Mouse (Mus musculus) CH12.LX (cell line): Measurements from ENCODE around the gene Gm13539.
"Not testable (repeated sequence)": the region's sequence is repeated elsewhere in the genome, so short reads cannot be mapped to it uniquely, and the experiment has no call there.

ENCODE experiments used
- EP300 ChIP-seq: IDR thresholded peaks from 2 replicates; pipeline ENCODE4 v1.6.1; 2011; ENCODE audit warnings: low read length, improper control_type of control experiment
- MAX ChIP-seq: IDR thresholded peaks from 2 replicates; pipeline ENCODE4 v1.6.1; 2011; ENCODE audit warnings: low read length, improper control_type of control experiment
- MEF2A ChIP-seq: IDR thresholded peaks from 2 replicates; pipeline ENCODE4 v1.6.1; 2014; ENCODE audit warnings: low read depth, mild to moderate bottlenecking, inconsistent platforms, low read length, improper control_type of control experiment, borderline replicate concordance
- MXI1 ChIP-seq: IDR thresholded peaks from 2 replicates; pipeline ENCODE4 v1.6.1; 2011; ENCODE audit warnings: mild to moderate bottlenecking, low read depth, low read length, improper control_type of control experiment

DNA sequence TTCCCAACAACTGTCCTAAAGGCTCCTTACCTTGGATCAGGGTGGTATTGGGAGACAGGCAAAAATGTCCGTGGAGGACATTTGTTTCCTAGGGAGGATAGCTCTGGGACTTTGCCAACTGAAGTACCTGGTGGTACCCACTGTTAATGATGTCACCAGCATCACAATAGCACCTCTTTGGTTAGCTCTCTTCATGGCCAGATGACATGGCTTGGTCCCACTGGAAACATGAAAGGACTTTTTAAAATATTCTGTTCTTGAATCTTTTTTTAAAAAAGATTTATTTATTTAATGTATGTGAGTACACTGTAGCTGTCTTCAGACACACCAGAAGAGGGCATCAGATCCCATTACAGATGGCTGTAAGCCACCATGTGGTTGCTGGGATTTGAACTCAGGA lies 33.7 kb downstream of the Gm13539 start, which contains the start of gene Glt6d1:
- not testable (repeated sequence) for TF ChIP-seq MAX, EP300, MEF2A, MXI1
